Mouse (Mus musculus) hindbrain, embryonic 14.5 days (tissue): ENCODE measurements around the gene Brf1. TPM values are rescaled to one million over a fixed set of nuclear protein-coding genes. Genes with fewer than 3 reads are reported as not detected.
A peak's percentile ranks its signal among the peaks of the same experiment; 100 is the strongest.

ENCODE experiments used
- ATAC-seq: fragments of 200-750 bp; cut with Nextera tagmentation; 2 replicates; pipeline ENCODE4 v1.8.0; 2017; ENCODE audit warnings: moderate number of reproducible peaks, mild to moderate bottlenecking, moderate TSS enrichment, moderate library complexity; ENCODE audit not compliant: low FRiP score
- DNase-seq: peaks from one replicate; pipeline ENCODE4 v3.0.0-alpha.2; 2015; ENCODE audit warnings: low spot score
- H3K27ac ChIP-seq: fragments of 300-500 bp; sonication (generic); 2 replicates; pipeline ENCODE4 v1.5.1; 2014; ENCODE audit warnings: mild to moderate bottlenecking, moderate library complexity
- H3K27me3 ChIP-seq: fragments of 300-500 bp; sonication (generic); 2 replicates; pipeline ENCODE4 v1.6.1; 2014; ENCODE audit warnings: mild to moderate bottlenecking, low read length, mixed read lengths; ENCODE audit not compliant: control insufficient read depth, insufficient read depth
- H3K36me3 ChIP-seq: fragments of 300-500 bp; sonication (generic); replicated peaks from 2 replicates; pipeline ENCODE4 v1.6.1; 2014; ENCODE audit not compliant: control insufficient read depth, insufficient read depth
- H3K4me1 ChIP-seq: fragments of 300-500 bp; sonication (generic); replicated peaks from 2 replicates; pipeline ENCODE4 v1.6.1; 2014; ENCODE audit warnings: antibody characterized with exemption, low read length, mixed read lengths; ENCODE audit not compliant: control insufficient read depth, insufficient read depth
- H3K4me2 ChIP-seq: fragments of 300-500 bp; sonication (generic); replicated peaks from 2 replicates; pipeline ENCODE4 v1.6.1; 2014; ENCODE audit warnings: mild to moderate bottlenecking, moderate library complexity
- H3K4me3 ChIP-seq: fragments of 300-500 bp; sonication (generic); replicated peaks from 2 replicates; pipeline ENCODE4 v1.5.1; 2014; ENCODE audit warnings: mild to moderate bottlenecking, low read length
- H3K9ac ChIP-seq: fragments of 300-500 bp; sonication (generic); 2 replicates; pipeline ENCODE4 v1.6.1; 2014
- H3K9me3 ChIP-seq: fragments of 300-500 bp; sonication (generic); 2 replicates; pipeline ENCODE4 v1.6.1; 2016; ENCODE audit warnings: low read length; ENCODE audit not compliant: control insufficient read depth
- WGBS: fragments of 180-500 bp; shearing (Covaris S2); extraction: QIAGEN DNeasy Blood & Tissue Kit; methylation state at CpG from one replicate; pipeline ENCODE4 v1.1.7; 2014; 5-methylcytosine and 5-hydroxymethylcytosine counted together
- polyA plus RNA-seq: library from polyadenylated mRNA; unstranded; fragments of >200 nt; fragmentation: Nextera tagmentation; extraction: Ambion mirVana; gene quantifications from 2 replicates; pipeline ENCODE4 v1.2.1, GENCODE M21; 2014

The Brf1 gene
- polyA plus RNA-seq = 41.4 and 46.3 TPM in 2 replicates

- H3K36me3 ChIP-seq = no peaks in the 10 kb centered on the region
- H3K4me3 ChIP-seq = peak within 1 kb of the TSS; percentile 92
- peak within 1 kb of the TSS; percentile 94 for H3K9ac ChIP-seq
- peaks cover 25% of the 10 kb centered on the region for H3K4me1 ChIP-seq
- no peaks in the 10 kb centered on the region for H3K9me3 ChIP-seq
- H3K27ac ChIP-seq = peak within 1 kb of the TSS; percentile 89
- ATAC-seq (peak; percentile 98), DNase-seq (peak; percentile 96)
- H3K27me3 ChIP-seq = no peaks in the 10 kb centered on the region
- H3K4me2 ChIP-seq = peak within 1 kb of the TSS; percentile 89
- WGBS = under 1% methylated on average over 95 of the region's 96 CpGs
Observed at GRCm38 (mm10) chr12:113000294-113001132, at the start of gene Brf1. Brf1 (minus strand) TSS chr12:113000704.

GRCm38 (mm10) chr12:113049836-113050235 lies 49.3 kb upstream of the Brf1 start:
- ATAC-seq = no peak
- Histone ChIP-seq H3K36me3 (peaks cover 97% of the 10 kb centered on the region), H3K27me3 (no peaks in the 10 kb centered on the region), H3K9me3 (no peaks in the 10 kb centered on the region), H3K4me3 (no peak overlapping the region), H3K9ac (no peak overlapping the region), H3K27ac (no peak overlapping the region), H3K4me1 (no peaks in the 10 kb centered on the region), H3K4me2 (no peak overlapping the region)
- no peak for DNase-seq
- 94% methylated on average over 9 of the region's 9 CpGs for WGBS

GRCm38 (mm10) chr12:113048103-113048502 lies 47.6 kb upstream of the Brf1 start:
- ATAC-seq (no peak), DNase-seq (no peak)
- no peak overlapping the region for H3K27ac ChIP-seq
- no peaks in the 10 kb centered on the region for H3K27me3 ChIP-seq
- WGBS = 88% methylated on average over 5 of the region's 5 CpGs
- H3K9ac ChIP-seq = no peak overlapping the region
- H3K9me3 ChIP-seq = no peaks in the 10 kb centered on the region
- H3K4me1 ChIP-seq = no peaks in the 10 kb centered on the region
- H3K4me2 ChIP-seq = no peak overlapping the region
- no peak overlapping the region for H3K4me3 ChIP-seq
- peaks cover 81% of the 10 kb centered on the region for H3K36me3 ChIP-seq

- peaks cover 68% of the 10 kb centered on the region for H3K36me3 ChIP-seq
- H3K9ac ChIP-seq = no peak overlapping the region
- H3K4me1 ChIP-seq = 0 out of 2 replicates have a peak, but pooled peaks cover 6% of the 10 kb centered on the region
- no peak for ATAC-seq
- no peaks in the 10 kb centered on the region for H3K27me3 ChIP-seq
- no peak overlapping the region for H3K27ac ChIP-seq
- no peaks in the 10 kb centered on the region for H3K9me3 ChIP-seq
- H3K4me3 ChIP-seq = no peak overlapping the region
- 95% methylated on average over 15 of the region's 15 CpGs for WGBS
- no peak overlapping the region for H3K4me2 ChIP-seq
- DNase-seq = no peak
Observed at GRCm38 (mm10) chr12:113046861-113047260, 46.4 kb upstream of the Brf1 start.

GRCm38 (mm10) chr12:113044916-113045677 lies 44.6 kb upstream of the Brf1 start:
- H3K9ac ChIP-seq = no peak overlapping the region
- no peak for DNase-seq
- no peak overlapping the region for H3K4me3 ChIP-seq
- H3K36me3 ChIP-seq = peaks cover 50% of the 10 kb centered on the region
- no peak overlapping the region for H3K4me2 ChIP-seq
- H3K27ac ChIP-seq = no peak overlapping the region; the same call in 1 of the 2 replicates
- no peaks in the 10 kb centered on the region for H3K27me3 ChIP-seq
- no peaks in the 10 kb centered on the region for H3K9me3 ChIP-seq
- no peak for ATAC-seq
- H3K4me1 ChIP-seq = peaks cover 21% of the 10 kb centered on the region
- 84% methylated on average over 3 of the region's 3 CpGs for WGBS

GRCm38 (mm10) chr12:113042543-113042942 lies 42.0 kb upstream of the Brf1 start:
- Histone ChIP-seq H3K27ac (no peak overlapping the region), H3K36me3 (peaks cover 27% of the 10 kb centered on the region), H3K27me3 (no peaks in the 10 kb centered on the region), H3K9ac (no peak overlapping the region), H3K4me3 (no peak overlapping the region), H3K9me3 (no peaks in the 10 kb centered on the region), H3K4me2 (no peak overlapping the region), H3K4me1 (peaks cover 21% of the 10 kb centered on the region)
- DNase-seq = no peak
- 82% methylated on average over 2 of the region's 2 CpGs for WGBS
- ATAC-seq = no peak

- 43% methylated on average over 14 of the region's 15 CpGs for WGBS
- no peaks in the 10 kb centered on the region for H3K27me3 ChIP-seq
- H3K36me3 ChIP-seq = peaks cover 19% of the 10 kb centered on the region
- peaks cover 21% of the 10 kb centered on the region for H3K4me1 ChIP-seq
- no peak overlapping the region for H3K9ac ChIP-seq
- ATAC-seq (peak; percentile 83), DNase-seq (peak; percentile 80)
- no peak overlapping the region for H3K4me3 ChIP-seq
- peak overlapping the region; percentile 15 for H3K4me2 ChIP-seq
- peak overlapping the region; percentile 62 for H3K27ac ChIP-seq
- H3K9me3 ChIP-seq = no peaks in the 10 kb centered on the region
Observed at GRCm38 (mm10) chr12:113041481-113042439, 41.3 kb upstream of the Brf1 start.

- no peaks in the 10 kb centered on the region for H3K36me3 ChIP-seq
- no peak overlapping the region for H3K27ac ChIP-seq
- H3K4me1 ChIP-seq = peaks cover 27% of the 10 kb centered on the region
- no peak overlapping the region for H3K9ac ChIP-seq
- 90% methylated on average over 4 of the region's 4 CpGs for WGBS
- no peaks in the 10 kb centered on the region for H3K27me3 ChIP-seq
- no peak for DNase-seq
- ATAC-seq = no peak
- no peak overlapping the region for H3K4me2 ChIP-seq
- no peaks in the 10 kb centered on the region for H3K9me3 ChIP-seq
- no peak overlapping the region for H3K4me3 ChIP-seq
Observed at GRCm38 (mm10) chr12:113038414-113038813, 37.9 kb upstream of the Brf1 start.
